Mouse (Mus musculus) C2C12 (cell line): ENCODE data around the gene Dcakd.

Source experiments
- CEBPB ChIP-seq: IDR thresholded peaks from one replicate; pipeline ENCODE4 v1.6.1; 2011; ENCODE audit warnings: low read depth, mild to moderate bottlenecking, control low read depth, moderate library complexity
- CTCF ChIP-seq: IDR thresholded peaks from one replicate; pipeline ENCODE4 v1.5.1; 2011; ENCODE audit not compliant: control insufficient read depth, insufficient read depth, insufficient read length
- FOSL1 ChIP-seq: IDR thresholded peaks from one replicate; pipeline ENCODE4 v1.8.0; 2011; ENCODE audit warnings: mild to moderate bottlenecking, low read length; ENCODE audit not compliant: poor library complexity, insufficient read depth, severe bottlenecking
- MAX ChIP-seq: IDR thresholded peaks from one replicate; pipeline ENCODE4 v1.6.1; 2011; ENCODE audit warnings: mild to moderate bottlenecking, control low read depth
- MYOG ChIP-seq: IDR thresholded peaks from one replicate; pipeline ENCODE4 v1.6.1; 2011; ENCODE audit not compliant: control insufficient read depth, insufficient read length; ENCODE audit errors: extremely low read depth
- USF1 ChIP-seq: IDR thresholded peaks from one replicate; pipeline ENCODE4 v1.6.1; 2011; ENCODE audit warnings: low read depth, mild to moderate bottlenecking, control low read depth, moderate library complexity

DNA sequence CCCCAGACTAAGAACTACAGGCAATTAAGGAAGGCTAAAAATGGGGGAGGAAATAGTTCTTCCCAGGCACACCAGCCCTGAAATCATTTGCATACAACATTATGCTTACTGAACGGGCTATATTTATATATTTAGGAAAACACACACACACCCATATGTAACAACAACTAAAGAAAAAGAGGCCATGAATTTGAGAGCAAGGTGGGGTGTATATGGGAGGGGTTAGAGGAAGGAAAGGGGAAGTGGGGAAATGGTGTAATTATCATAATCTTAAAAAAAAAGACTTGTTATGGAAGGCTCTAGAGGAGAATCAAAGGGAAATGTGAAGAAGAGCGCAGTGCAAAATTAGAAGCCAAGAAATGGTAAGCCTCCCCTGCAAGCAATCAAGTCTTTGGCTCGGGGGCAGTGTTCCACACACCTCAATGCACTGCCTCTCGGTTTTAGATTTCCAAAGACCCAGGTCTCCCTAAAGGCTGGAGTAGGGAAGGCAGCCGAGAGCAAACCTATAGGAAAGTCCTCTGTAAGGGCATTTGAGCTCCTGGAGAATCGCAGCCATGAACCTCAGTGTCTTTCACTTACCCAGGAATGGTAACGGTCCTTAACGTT lies 460 bp downstream of the Dcakd start:
- TF ChIP-seq CTCF (no peak), CEBPB (no peak), MAX (no peak), USF1 (no peak), MYOG (no peak), FOSL1 (no peak)
